Mouse (Mus musculus) myocyte (in vitro differentiated cells): Measurements from ENCODE around the gene Emp2.
"Not testable (repeated sequence)": the region's sequence is repeated elsewhere in the genome, so short reads cannot be mapped to it uniquely, and the experiment has no call there.

ENCODE experiments used
- E2F4 ChIP-seq: IDR thresholded peaks from one replicate; pipeline ENCODE4 v1.6.1; 2011; ENCODE audit warnings: mild to moderate bottlenecking, control low read depth, moderate library complexity; ENCODE audit not compliant: insufficient read depth
- MAX ChIP-seq: IDR thresholded peaks from one replicate; pipeline ENCODE4 v1.6.1; 2011; ENCODE audit warnings: low read depth, mild to moderate bottlenecking, control low read depth
- POLR2A ChIP-seq: IDR thresholded peaks from one replicate; pipeline ENCODE4 v1.6.1; 2011; ENCODE audit warnings: low read depth, mild to moderate bottlenecking, control low read depth, moderate library complexity; ENCODE audit not compliant: insufficient read length
- POLR2AphosphoS2 ChIP-seq: IDR thresholded peaks from one replicate; pipeline ENCODE4 v1.6.1; 2011; ENCODE audit warnings: low read depth, control low read depth; ENCODE audit not compliant: insufficient read length
- REST ChIP-seq: IDR thresholded peaks from one replicate; pipeline ENCODE4 v1.6.1; 2011; ENCODE audit warnings: mild to moderate bottlenecking, control low read depth, moderate library complexity; ENCODE audit not compliant: insufficient read depth, insufficient read length
- TCF12 ChIP-seq: IDR thresholded peaks from one replicate; pipeline ENCODE4 v1.6.1; 2011; ENCODE audit warnings: mild to moderate bottlenecking, control low read depth; ENCODE audit not compliant: poor library complexity, insufficient read depth, severe bottlenecking
- USF1 ChIP-seq: IDR thresholded peaks from one replicate; pipeline ENCODE4 v1.6.1; 2011; ENCODE audit warnings: low read depth, mild to moderate bottlenecking, control low read depth, moderate library complexity

DNA sequence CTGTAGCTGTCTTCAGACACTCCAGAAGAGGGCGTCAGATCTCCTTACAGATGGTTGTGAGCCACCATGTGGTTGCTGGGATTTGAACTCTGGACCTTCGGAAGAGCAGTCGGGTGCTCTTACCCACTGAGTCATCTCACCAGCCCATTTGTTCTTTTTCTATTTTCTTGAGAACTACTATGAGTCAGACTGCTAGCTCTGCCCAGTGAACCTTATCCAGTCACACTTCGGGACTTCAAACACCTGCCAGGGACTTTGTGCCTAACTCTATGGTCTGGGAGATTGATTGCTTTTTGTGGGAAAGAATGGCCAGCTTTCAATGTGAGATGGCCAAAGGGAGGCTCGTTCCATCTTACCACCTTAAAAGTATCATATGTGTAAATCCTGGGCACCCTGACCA is 37.0 kb downstream of the Emp2 start:
- TF ChIP-seq POLR2AphosphoS2, POLR2A, TCF12, REST, MAX, E2F4, USF1: not testable (repeated sequence)
